Mouse (Mus musculus): ENCODE results near the gene Slc22a20. TPM values are rescaled to one million over a fixed set of nuclear protein-coding genes. Genes with fewer than 3 reads are reported as not detected.

The Slc22a20 gene
- total and polyA plus RNA-seq, 2 experiments from 2014 or later, result not detected

DNA sequence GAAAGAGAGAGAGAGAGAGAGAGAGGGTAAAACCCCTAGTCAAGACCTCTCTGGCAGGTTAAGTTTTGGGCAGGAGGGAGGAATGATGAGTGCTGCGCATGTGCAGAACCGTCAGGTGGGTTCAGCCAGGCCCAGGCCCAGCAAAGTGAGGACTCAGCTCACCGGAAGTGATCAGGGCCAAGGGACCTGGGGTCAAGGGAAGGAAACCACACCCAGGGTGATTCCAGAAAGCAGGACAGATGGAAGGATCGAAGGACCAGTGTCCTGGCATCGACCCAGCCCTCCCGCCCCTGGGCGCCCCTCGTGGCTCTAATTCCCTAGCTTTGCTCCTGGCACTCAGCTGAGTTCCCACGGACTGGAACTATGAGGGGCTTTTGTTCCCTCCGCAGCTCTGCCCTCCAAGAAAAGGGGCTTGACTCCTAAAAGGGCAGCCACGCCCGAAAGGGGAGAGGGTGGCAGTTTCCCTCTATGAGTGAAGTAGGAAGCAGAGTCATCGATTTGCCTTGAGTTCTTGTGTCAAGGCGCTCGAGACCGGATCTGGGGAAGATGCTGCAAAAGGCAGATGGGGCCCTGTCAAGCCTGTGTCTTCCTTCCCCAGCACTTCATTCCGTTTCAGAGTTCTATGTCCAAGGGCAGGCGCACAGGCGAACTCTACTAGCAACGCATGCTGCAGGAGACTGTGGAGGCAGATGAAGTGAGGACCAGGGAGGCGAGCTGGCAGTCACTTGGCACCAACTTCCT, 48.7 kb downstream of the Slc22a20 start:
- ATAC-seq (ENCODE audit: insufficient read depth, low read depth) (no peak), DNase-seq (ENCODE audit: low spot score) (no peak)
- Histone ChIP-seq H3K4me3 (ENCODE audit: low read depth, low read length) (no peak overlapping the region), H3K36me3 (replicated peaks; ENCODE audit: control insufficient read depth, insufficient read depth, low read length) (peaks cover 8% of the 10 kb centered on the region), H3K4me2 (ENCODE audit: low read depth, low read length) (no peak overlapping the region), H3K27me3 (ENCODE audit: control insufficient read depth, insufficient read depth, low read length) (no peaks in the 10 kb centered on the region), H3K4me1 (ENCODE audit: control insufficient read depth, insufficient read depth) (peaks cover 31% of the 10 kb centered on the region), H3K9ac (replicated peaks; ENCODE audit: low read depth, low read length) (no peak overlapping the region), H3K27ac (ENCODE audit: low read depth) (peak overlapping the region; percentile 49; the same call in 1 of the 2 replicates), H3K9me3 (replicated peaks; ENCODE audit: control insufficient read depth, low read length) (no peaks in the 10 kb centered on the region)
- no peak for TF ChIP-seq CTCF (IDR thresholded peaks at IDR 0.05; ENCODE audit: low read depth)
- TF ChIP-seq EP300 (IDR thresholded peaks at IDR 0.05; ENCODE audit: low read depth), result no peak
- 70% methylated on average over 20 of the region's 21 CpGs for WGBS

DNA sequence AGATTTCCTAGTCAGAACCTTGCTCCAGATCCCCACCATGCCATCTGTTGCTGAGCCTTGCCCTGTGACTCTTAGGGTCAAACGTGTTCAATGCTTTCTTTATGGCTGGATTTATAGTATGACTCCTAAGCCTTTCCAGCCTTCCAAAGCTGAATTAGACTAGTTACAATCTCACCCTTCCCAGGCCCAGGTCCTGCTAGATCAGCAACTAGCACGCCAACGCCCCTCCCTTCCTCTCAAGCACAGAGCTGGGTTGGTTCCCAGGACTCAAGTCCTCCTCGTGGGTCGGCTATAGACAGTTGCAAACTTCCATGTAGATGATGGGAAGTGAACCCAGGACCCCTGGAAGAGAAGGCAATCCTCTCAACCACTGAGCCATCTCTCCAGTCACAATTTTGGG, 50.3 kb downstream of the Slc22a20 start:
- Histone ChIP-seq H3K27me3 (ENCODE audit: control insufficient read depth, insufficient read depth, low read length) (no peaks in the 10 kb centered on the region), H3K4me2 (ENCODE audit: low read depth, low read length) (no peak overlapping the region), H3K4me3 (ENCODE audit: low read depth, low read length) (no peak overlapping the region), H3K36me3 (replicated peaks; ENCODE audit: control insufficient read depth, insufficient read depth, low read length) (no peaks in the 10 kb centered on the region), H3K4me1 (ENCODE audit: control insufficient read depth, insufficient read depth) (peaks cover 30% of the 10 kb centered on the region), H3K9me3 (replicated peaks; ENCODE audit: control insufficient read depth, low read length) (no peaks in the 10 kb centered on the region), H3K9ac (replicated peaks; ENCODE audit: low read depth, low read length) (no peak overlapping the region), H3K27ac (ENCODE audit: low read depth) (peak overlapping the region; percentile 64)
- TF ChIP-seq CTCF (IDR thresholded peaks at IDR 0.05; ENCODE audit: low read depth), result no peak
- TF ChIP-seq EP300 (IDR thresholded peaks at IDR 0.05; ENCODE audit: low read depth), result no peak
- DNase-seq (ENCODE audit: low spot score) (peak; percentile 53), ATAC-seq (ENCODE audit: insufficient read depth, low read depth) (no peak)
- 47% methylated on average over 5 of the region's 5 CpGs for WGBS

DNA sequence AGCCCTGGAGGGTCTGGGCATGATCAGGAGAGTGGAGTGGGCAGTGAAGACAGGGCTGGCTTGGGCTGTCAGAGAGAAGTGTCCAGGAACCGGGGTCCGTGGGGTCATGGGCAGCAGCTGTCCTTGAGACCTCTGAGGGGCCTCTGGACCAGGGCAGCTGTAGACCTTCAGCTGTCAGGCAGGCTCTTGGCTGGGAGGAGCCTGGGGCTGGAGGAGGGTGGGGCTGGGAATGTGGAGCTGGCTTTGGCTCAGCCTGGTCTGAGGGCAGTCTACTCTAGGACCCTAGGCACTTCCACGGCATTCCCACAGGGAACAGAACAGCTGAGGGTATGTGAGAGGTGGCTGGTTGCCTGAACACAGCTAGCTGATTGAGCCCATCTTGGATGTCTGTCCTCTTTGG, 50.7 kb downstream of the Slc22a20 start:
- ATAC-seq (ENCODE audit: insufficient read depth, low read depth) (peak; percentile 82), DNase-seq (ENCODE audit: low spot score) (peak; percentile 68)
- peaks cover 27% of the 10 kb centered on the region for H3K4me1 ChIP-seq (ENCODE audit: control insufficient read depth, insufficient read depth)
- H3K4me3 ChIP-seq (ENCODE audit: low read depth, low read length), result no peak overlapping the region
- TF ChIP-seq EP300 (IDR thresholded peaks at IDR 0.05; ENCODE audit: low read depth), result no peak
- no peaks in the 10 kb centered on the region for H3K36me3 ChIP-seq (replicated peaks; ENCODE audit: control insufficient read depth, insufficient read depth, low read length)
- no peak overlapping the region for H3K4me2 ChIP-seq (ENCODE audit: low read depth, low read length)
- H3K9ac ChIP-seq (replicated peaks; ENCODE audit: low read depth, low read length), result no peak overlapping the region
- peak overlapping the region; percentile 64 for H3K27ac ChIP-seq (ENCODE audit: low read depth)
- WGBS, result 5% methylated on average over 3 of the region's 3 CpGs
- no peaks in the 10 kb centered on the region for H3K9me3 ChIP-seq (replicated peaks; ENCODE audit: control insufficient read depth, low read length)
- no peaks in the 10 kb centered on the region for H3K27me3 ChIP-seq (ENCODE audit: control insufficient read depth, insufficient read depth, low read length)

DNA sequence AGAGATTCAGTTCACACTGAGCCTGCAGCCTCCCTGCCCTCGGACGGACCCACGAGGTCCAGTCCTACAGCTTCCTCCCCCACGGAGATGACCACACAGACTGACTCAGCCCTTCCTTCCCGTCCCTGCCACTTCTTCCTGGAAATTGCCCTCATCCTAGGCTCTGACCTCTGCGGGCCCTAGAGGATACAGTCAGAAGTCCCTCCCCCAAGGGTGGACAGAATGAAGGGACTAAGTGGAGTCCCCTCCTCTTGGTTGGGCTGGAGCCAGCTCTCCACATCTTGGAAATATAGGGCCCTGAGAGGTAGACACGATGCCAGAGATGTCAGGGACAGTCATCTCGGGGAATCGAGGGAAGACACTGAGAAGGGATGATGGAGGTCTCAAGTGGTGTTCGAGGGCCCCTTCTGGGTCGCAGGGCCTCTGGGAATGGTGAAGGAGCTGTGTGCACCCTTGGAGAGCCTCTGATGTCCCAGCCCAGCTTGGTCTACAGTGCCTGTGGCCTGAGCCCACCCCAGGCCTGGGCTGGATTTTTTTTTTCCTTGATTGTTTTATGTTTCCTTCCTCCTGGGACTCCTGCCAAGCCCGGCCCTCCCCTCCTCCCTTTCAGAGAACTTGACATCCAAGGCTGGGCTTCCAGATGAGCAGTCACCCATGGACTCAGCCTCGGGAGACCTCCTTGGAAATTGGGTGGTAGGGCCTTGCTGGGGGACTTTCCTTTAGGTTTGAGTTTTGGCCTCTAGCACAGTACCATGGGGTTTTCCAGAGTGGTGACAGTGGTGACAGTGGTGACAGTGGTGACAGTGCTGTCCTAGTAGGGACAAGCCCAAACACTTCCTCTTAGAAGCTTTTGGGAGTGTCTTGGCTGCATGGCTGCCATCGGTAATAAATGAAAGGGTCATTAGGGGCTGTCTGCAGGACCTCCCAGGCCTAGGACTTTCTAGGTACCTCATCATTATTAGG, 56.0 kb downstream of the Slc22a20 start:
- DNase-seq (ENCODE audit: low spot score), result peak; percentile 41
- H3K9me3 ChIP-seq (replicated peaks; ENCODE audit: control insufficient read depth, low read length), result no peaks in the 10 kb centered on the region
- H3K4me1 ChIP-seq (ENCODE audit: control insufficient read depth, insufficient read depth), result peaks cover 9% of the 10 kb centered on the region; the same call in 1 of the 2 replicates
- 45% methylated on average over 14 of the region's 14 CpGs for WGBS
- peak; percentile 42 for ATAC-seq (ENCODE audit: insufficient read depth, low read depth)
- peak overlapping the region; percentile 73 for H3K27ac ChIP-seq (ENCODE audit: low read depth)
- H3K36me3 ChIP-seq (replicated peaks; ENCODE audit: control insufficient read depth, insufficient read depth, low read length), result no peaks in the 10 kb centered on the region
- no peak overlapping the region for H3K4me2 ChIP-seq (ENCODE audit: low read depth, low read length)
- TF ChIP-seq CTCF (IDR thresholded peaks at IDR 0.05; ENCODE audit: low read depth), result no peak
- TF ChIP-seq EP300 (IDR thresholded peaks at IDR 0.05; ENCODE audit: low read depth), result 0 out of 2 replicates have a peak, but pooled peaks have one; percentile 31
- H3K4me3 ChIP-seq (ENCODE audit: low read depth, low read length), result no peak overlapping the region
- H3K27me3 ChIP-seq (ENCODE audit: control insufficient read depth, insufficient read depth, low read length), result no peaks in the 10 kb centered on the region
- no peak overlapping the region for H3K9ac ChIP-seq (replicated peaks; ENCODE audit: low read depth, low read length)

DNA sequence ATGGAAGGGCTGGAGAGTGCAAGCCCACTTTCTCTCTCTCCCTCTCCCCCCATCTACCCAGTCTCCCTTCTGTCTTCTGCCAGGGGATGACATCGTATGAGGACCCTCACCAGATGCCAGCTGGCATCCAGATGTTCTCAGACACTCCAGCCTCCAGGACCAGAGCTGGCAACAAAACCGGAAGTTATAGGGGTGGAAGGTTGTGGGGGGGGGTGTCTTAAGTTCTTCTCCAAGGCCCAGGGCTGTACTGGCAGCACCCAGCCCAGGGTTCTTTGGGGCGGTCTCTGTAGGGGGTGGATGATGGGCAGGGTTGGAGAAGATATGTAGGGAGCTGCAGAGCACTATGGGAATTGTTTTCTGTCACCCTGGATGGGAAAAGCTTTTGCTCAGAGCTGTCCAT, 57.4 kb downstream of the Slc22a20 start:
- Histone ChIP-seq H3K9ac (replicated peaks; ENCODE audit: low read depth, low read length) (no peak overlapping the region), H3K9me3 (replicated peaks; ENCODE audit: control insufficient read depth, low read length) (no peaks in the 10 kb centered on the region), H3K4me1 (ENCODE audit: control insufficient read depth, insufficient read depth) (peaks cover 9% of the 10 kb centered on the region; the same call in 1 of the 2 replicates), H3K27me3 (ENCODE audit: control insufficient read depth, insufficient read depth, low read length) (no peaks in the 10 kb centered on the region), H3K4me3 (ENCODE audit: low read depth, low read length) (no peak overlapping the region), H3K36me3 (replicated peaks; ENCODE audit: control insufficient read depth, insufficient read depth, low read length) (no peaks in the 10 kb centered on the region), H3K27ac (ENCODE audit: low read depth) (peak overlapping the region; percentile 73; the same call in 1 of the 2 replicates), H3K4me2 (ENCODE audit: low read depth, low read length) (no peak overlapping the region)
- WGBS, result 59% methylated on average over 3 of the region's 3 CpGs
- ATAC-seq (ENCODE audit: insufficient read depth, low read depth), result no peak
- TF ChIP-seq EP300 (IDR thresholded peaks at IDR 0.05; ENCODE audit: low read depth) (no peak), CTCF (IDR thresholded peaks at IDR 0.05; ENCODE audit: low read depth) (no peak)
- no peak for DNase-seq (ENCODE audit: low spot score)

All from heart, postnatal 0 days (tissue).